Mouse (Mus musculus) R1 (cell line): ENCODE results near the gene Erv3.

Source experiments
- DNase-seq: peaks from one replicate; pipeline ENCODE4 v3.0.0-alpha.2; 2018; ENCODE audit warnings: low read depth, low spot score

The Erv3 gene

DNA sequence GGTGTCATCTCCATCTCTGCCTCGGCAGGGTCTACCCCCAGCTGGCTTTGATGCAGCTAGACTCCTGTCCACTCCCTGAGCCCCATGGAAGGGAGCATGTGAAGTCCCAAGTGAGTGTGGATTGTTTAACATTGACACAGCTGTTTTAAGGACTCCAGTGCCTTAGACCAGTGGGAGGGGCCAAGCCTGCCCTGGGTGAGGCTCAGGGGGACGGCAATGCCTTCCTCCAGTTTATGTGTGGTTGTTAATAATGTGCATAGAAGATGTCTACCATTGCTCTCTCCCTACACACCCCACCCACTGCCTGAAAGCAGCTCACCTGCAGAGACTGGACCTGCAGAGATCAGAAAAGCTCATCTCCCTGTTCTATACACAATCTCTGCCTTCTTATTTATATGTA, 35.6 kb downstream of the Erv3 start:
- no peak for DNase-seq

DNA sequence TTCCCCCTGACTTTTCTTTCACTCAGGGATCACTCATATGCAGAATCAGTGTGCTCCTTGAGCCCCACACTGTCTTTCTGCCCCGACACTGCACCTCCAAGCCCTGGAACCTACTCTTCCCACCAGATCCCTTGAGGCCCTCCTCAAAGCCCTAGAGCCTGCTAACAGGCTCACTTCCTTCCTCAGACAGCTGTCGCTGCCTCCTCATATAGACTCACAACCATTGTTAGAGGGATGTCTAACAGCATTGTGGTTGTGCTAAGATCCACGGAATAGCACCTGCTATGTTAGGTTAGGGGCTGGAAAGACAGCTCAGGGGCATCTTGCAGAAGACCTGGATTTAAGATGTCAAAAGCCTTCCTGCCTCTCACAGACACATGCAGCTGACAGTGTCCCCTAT, 37.1 kb downstream of the Erv3 start:
- no peak for DNase-seq

DNA sequence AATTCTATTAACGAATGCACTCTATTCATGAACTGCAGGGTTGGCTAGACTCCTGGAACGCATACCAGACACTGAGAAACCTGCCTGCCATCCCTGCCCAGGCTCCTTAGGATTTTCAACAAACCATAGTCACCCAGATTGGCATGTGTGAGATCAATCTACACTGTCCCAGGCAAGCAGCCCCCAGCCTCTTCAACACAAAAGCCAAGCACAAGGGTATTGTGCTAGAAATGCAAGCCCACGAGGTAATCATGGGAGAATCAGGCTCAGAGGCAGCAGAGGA, 37.9 kb downstream of the Erv3 start:
- no peak for DNase-seq

DNA sequence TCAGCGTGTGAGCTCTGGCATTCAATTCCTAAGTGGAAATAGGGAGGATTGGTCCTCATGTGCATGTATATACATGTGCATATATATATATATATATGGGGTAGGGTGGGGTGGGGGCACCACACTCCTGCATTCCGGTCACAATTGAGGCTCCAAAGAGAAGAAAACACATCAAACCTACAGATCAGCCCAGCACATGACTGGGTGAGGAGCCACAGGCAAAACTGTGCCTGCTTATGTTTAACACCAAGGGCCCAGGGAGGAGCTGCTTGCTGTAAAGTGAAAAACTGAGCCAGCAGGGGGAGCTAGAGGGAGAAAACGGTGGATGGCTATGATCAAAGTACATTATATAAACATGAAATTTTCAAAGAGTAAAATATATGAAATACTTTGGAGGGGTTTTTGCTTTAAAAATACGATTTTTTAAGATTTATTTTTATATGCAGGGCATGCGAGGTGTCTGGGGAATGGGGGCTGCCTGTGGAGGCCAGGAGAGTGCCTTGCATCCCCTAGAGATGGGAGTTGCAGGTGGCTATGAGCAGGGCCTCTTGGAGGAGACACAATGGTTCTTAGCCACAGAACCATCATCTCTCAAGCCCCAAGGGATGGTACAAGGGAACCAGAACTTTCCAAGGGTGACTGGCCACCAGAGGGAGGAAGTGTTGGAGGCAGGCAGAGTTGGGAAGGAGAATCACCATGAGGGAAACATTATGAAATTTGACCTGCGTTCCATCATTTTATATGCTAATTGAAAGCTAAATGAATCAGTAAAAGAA, 38.4 kb downstream of the Erv3 start:
- peak; percentile 79 for DNase-seq

DNA sequence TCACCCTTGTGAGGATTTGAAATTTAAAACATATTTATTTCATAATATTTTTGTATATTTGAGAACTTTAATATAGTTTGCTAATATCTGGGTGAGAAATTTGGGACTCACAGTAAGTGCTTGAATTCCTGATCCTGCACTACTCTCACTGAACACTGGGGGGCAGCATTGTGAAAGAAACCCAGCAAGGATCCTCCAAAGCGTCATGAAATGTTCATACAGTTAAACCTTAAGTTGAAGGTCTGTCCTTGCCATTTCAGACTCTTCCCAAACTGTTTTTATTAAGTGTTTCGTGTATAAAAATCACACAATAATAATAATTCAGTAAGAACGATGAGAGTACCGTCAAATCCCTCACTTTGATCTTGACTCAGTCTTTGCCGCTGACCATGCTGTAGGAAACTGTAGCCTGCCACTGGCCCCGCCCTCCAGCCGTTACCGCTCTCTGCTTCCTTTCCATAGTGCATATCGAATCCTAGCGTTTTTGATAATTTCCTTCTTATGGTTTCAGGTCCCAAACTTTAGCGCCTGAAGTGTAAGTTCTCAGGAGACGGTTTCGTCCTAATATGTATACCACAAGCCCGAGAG, 39.4 kb downstream of the Erv3 start:
- DNase-seq: peak; percentile 88

DNA sequence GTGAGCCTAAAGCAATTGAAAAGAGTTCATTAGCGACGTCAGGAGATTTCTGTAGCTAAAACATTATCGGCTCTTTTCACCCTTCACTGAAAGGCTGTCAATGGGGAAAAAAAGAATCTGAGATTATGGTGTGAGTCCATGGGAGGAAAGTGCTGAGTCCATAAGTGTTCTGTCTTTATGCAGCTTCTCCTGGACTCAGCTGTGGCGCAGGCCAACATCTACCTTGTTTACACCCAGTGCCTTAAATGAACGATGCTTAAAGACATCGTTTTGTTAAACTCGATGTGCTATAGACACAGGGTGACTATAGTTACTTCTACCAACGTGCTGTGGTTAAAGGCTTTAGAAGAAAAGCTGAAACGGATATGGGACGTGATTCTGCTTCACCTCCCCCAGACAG, 45.2 kb downstream of the Erv3 start:
- no peak for DNase-seq

DNA sequence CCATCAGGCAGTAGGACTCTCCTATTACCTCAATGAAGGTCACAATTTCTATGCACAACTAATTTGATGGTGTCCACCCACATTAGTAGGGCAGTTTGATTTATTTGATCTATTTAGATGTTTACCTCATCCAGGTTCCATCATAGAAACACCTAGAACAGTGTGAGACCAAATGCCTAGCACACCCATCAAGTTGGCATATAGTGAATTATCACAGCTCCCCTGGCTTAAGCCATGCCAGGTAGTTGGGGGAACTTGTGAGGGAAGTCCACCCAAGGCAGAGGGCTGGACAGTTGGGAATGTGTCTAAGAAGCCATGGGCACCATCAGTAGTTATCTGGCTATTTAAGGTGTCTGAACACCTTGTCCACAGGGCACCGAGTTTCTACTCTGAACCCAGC, 46.1 kb downstream of the Erv3 start:
- no peak for DNase-seq

DNA sequence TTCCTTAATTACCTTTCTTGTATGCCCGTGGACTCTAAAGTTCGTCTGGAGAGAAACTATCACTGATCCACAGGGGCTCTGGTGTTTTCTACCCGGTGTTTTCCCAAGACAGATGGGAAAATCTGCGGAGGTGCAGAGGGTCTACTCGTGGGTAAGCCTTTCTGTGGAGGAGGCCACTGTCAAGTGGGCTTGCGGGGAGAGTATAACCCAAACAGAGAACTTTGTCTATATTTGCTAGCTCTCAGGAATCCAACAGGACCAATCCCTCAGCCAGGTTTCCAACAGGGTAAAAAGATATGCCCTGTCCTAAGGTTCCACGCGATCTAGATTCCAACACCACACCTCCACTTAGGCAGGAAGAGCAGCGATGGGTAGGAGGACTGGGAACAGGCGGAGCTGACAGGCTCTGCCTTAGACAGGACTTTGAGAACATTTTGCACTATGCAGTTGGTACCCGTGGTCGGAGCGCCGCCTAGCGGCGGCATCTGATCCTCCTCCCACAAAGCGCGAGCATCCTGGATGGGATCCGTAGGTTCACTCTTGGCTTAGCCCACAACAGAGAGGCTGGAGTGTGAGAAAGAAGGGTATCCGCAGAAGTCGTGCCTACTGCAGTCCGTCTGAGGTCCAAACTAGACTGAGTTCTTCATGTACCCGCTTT, 46.9 kb downstream of the Erv3 start:
- DNase-seq: peak; percentile 86

DNA sequence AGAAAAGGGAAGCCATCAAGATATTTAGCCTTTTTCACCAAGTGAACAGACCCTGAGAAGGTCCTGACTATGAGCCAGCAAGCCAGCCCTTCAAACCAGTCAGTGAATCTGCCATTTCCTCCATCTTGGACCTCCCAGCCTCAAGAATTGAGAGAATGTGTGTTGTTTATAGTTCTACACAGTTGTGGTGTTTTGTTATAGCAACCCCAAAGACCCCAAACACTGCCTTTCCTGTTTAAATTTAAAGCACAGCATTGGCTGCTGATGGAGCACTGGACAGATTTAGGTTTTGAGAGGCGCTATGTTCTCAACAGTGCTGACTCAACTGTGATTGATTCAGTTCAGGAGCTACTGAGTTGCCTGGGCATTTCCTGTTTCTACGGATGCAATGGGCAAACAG, 47.9 kb downstream of the Erv3 start:
- DNase-seq: no peak

DNA sequence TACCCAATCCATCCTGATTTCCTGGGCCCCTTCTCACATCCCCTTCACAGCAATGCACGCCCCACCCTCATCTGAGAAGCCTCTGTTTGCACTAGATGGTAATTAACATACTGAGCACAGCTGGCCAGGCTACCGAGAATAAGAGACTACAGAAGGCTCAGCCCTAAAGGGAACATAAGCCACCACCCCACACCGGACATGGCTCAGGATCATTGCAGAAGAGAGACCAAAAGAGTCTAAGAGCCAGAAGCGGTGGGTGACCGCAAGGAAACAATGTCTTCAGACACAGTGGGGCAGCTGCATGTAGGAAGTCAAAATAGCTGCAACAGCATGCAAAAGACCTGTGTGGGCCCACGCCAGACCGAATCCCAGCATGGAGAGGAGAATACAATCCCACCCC, 50.7 kb downstream of the Erv3 start:
- peak; percentile 73 for DNase-seq

DNA sequence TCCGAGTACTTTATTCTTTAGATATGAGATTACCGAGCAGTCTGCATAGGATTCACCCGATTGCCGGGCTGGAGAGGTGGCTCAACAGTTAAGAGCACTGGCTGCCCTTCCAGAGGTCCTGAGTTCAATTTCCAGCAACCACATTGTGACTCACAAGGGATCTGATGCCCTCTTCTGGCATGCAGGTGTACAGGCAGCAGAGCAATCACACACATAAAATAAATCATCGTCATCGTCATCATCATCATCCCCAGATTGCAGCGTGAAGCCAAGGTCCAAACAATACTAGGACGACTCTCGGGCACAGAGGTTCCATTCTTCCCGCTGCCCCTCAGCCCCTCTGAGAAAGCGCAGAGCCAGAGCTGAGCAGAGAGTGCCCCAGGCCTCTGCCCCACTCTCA, 51.9 kb downstream of the Erv3 start:
- DNase-seq: peak; percentile 45

DNA sequence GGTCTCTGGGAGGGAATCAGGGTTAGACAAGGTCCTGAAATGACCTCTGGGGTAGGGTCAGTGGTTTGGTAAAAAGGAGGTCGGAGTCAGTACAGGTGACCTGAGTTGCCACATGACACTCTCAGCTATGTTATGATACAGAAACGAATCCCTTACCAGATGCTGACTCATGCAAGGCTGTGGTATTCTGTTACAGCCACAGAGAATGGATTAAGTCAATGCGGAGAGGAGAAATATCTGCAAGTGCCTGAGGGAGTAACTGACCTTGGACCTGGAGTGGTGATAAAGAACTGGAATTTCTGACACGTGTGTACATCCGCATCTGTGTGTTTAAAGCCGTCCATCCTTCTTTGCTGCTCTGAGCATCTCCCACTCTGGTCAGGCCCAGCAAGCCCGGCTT, 52.7 kb downstream of the Erv3 start:
- DNase-seq: peak; percentile 64

DNA sequence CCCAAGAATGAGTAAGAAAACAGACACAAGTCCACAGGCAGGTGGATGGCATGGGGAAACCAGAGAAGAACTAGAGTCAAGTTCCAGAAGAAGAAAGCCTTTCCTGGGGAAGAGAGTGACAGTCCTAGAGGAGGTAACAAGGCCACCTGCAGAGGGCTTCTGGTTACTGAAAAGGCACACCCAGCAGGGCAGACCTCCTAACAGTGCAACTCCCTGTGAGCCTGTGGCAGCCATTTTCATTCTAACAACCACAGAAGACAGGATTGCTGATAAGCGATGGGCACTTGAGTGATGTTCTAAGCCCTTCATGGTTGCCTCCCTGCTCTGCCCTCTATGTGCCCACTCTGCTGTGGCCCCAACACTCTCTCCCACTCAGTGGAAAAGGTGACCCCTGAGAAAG, 54.2 kb downstream of the Erv3 start:
- DNase-seq: peak; percentile 81

DNA sequence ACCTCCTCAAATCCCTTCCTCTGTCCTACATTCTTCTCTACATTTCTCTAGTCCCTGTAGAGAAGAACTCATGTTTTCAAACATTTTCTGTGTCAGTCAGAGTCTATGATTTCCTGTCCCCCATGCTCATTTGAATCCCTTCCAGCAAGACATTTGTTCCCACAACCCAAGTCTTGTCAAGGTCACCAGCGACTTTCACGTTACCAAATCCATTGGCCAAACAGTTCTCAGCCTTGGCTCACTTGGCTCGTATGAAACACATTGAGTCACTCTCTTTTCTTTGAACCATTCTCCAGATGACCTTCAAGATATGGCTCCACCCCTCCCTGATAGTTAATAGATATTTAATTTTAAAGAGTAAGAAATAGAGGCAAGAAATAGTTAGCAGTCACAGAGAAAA, 55.7 kb downstream of the Erv3 start:
- DNase-seq: no peak
